Mouse (Mus musculus) kidney, postnatal 0 days (tissue): ENCODE measurements around the gene Cdt1. TPM values are rescaled to one million over a fixed set of nuclear protein-coding genes. Genes with fewer than 3 reads are reported as not detected.

Experiments used
- ATAC-seq: fragments of 200-750 bp; cut with Nextera tagmentation; replicated peaks from 2 replicates; pipeline ENCODE4 v1.8.0; 2017; ENCODE audit warnings: low read depth, moderate number of reproducible peaks, moderate TSS enrichment, moderate library complexity; ENCODE audit not compliant: low FRiP score
- DNase-seq: peaks from one replicate; pipeline ENCODE4 v3.0.0-alpha.2; 2016; ENCODE audit warnings: low spot score
- H3K27ac ChIP-seq: fragments of 300-500 bp; sonication (generic); 2 replicates; pipeline ENCODE4 v1.5.1; 2014; ENCODE audit warnings: mild to moderate bottlenecking
- H3K27me3 ChIP-seq: fragments of 300-500 bp; sonication (generic); 2 replicates; pipeline ENCODE4 v1.6.1; 2014; ENCODE audit warnings: low read length, mixed read lengths; ENCODE audit not compliant: insufficient read depth
- H3K36me3 ChIP-seq: fragments of 300-500 bp; sonication (generic); 2 replicates; pipeline ENCODE4 v1.6.1; 2014; ENCODE audit warnings: low read length, mixed read lengths; ENCODE audit not compliant: insufficient read depth
- H3K4me1 ChIP-seq: fragments of 300-500 bp; sonication (generic); replicated peaks from 2 replicates; pipeline ENCODE4 v1.6.1; 2014; ENCODE audit warnings: antibody characterized with exemption, low read length, mixed read lengths; ENCODE audit not compliant: insufficient read depth
- H3K4me2 ChIP-seq: fragments of 300-500 bp; sonication (generic); 2 replicates; pipeline ENCODE4 v1.6.1; 2014; ENCODE audit warnings: mild to moderate bottlenecking, low read length, moderate library complexity, mixed read lengths
- H3K4me3 ChIP-seq: fragments of 300-500 bp; sonication (generic); replicated peaks from 2 replicates; pipeline ENCODE4 v1.5.1; 2014; ENCODE audit warnings: low read depth, low read length
- H3K9ac ChIP-seq: fragments of 300-500 bp; sonication (generic); 2 replicates; pipeline ENCODE4 v1.6.1; 2014; ENCODE audit warnings: low read depth, low read length
- H3K9me3 ChIP-seq: fragments of 300-500 bp; sonication (generic); replicated peaks from 2 replicates; pipeline ENCODE4 v1.6.1; 2016; ENCODE audit warnings: low read length, inconsistent platforms, mixed read lengths
- CTCF ChIP-seq: IDR thresholded peaks from 2 replicates; pipeline ENCODE4 v1.5.1; 2016; ENCODE audit warnings: antibody characterized with exemption, low read depth, mild to moderate bottlenecking, moderate library complexity
- WGBS: fragments of 180-500 bp; shearing (Covaris S2); extraction: QIAGEN DNeasy Blood & Tissue Kit; methylation state at CpG from one replicate; pipeline ENCODE4 v1.1.7; 2014; 5-methylcytosine and 5-hydroxymethylcytosine counted together
- polyA plus RNA-seq: library from polyadenylated mRNA; unstranded; fragments of >200 nt; fragmentation: Nextera tagmentation; extraction: Ambion mirVana; gene quantifications from 2 replicates; pipeline ENCODE4 v1.2.1, GENCODE M21; 2015

The Cdt1 gene
- polyA plus RNA-seq, 1 experiment from 2014 or later = 21.2 TPM

DNA sequence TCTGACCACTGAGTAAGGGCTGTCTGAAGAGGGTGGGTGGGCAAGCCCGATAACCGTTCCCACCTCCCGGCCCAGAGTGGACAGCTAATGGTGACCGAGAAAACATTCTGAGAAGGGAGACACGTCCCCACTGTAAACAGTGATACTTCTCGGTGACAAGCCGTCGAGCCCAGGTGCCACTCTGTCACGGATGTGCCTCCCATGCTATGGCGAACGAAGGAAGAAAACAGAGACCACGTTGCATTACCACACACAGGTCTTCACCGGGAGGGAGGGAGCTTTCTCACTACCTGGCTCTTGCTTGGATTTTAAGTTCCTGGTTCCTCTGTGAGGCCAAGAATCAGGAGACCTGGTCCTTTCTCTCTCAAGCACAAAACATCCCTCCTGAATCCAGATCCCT, 19.5 kb upstream of the Cdt1 start:
- H3K27me3 ChIP-seq = no peaks in the 10 kb centered on the region
- H3K27ac ChIP-seq = peak overlapping the region; percentile 94; the same call in 1 of the 2 replicates
- 59% methylated on average over 13 of the region's 13 CpGs for WGBS

DNA sequence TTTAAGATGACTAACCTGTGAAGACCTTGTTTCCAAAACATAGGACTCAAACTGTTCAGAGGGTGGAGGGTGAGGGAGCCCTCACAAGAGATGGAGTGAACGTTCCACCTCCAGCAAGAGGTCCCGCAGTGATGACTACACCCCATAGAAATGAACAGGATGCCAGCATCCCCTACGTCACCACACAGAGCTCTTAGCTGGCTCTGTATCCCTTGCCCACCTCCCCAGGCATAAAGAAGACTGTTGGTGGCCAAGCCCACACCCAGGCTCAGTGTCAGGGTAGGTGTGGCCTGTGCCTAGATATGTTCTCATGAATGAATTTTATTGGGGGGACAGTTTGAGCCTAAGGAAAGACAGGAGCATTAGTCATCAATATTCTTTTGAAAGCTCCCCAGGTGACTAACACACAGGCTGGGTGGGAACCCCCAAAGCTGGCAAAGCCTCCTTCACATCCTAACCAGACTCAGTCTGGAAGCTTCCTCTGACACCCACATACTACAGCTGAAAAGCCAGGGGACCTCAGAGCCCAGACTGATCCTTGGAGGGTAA, 18.9 kb upstream of the Cdt1 start:
- H3K27me3 ChIP-seq = no peaks in the 10 kb centered on the region
- no peaks in the 10 kb centered on the region for H3K9me3 ChIP-seq
- 74% methylated on average over 3 of the region's 3 CpGs for WGBS
- no peak for TF ChIP-seq CTCF
- H3K27ac ChIP-seq = 0 out of 2 replicates have a peak overlapping the region, but pooled peaks have one; percentile 19
- no peaks in the 10 kb centered on the region for H3K36me3 ChIP-seq
- H3K9ac ChIP-seq = no peak overlapping the region
- 0 out of 2 replicates have a peak overlapping the region, but pooled peaks have one; percentile 72 for H3K4me3 ChIP-seq
- H3K4me2 ChIP-seq = peak overlapping the region; percentile 88
- DNase-seq (no peak), ATAC-seq (no peak)
- peaks cover 50% of the 10 kb centered on the region for H3K4me1 ChIP-seq

More for the DNA sequence above, 19.5 kb upstream of the Cdt1 start:
- H3K9ac ChIP-seq = peak overlapping the region; percentile 25; the same call in 1 of the 2 replicates
- ATAC-seq (no peak), DNase-seq (no peak)
- peak overlapping the region; percentile 88; the same call in 1 of the 2 replicates for H3K4me2 ChIP-seq
- H3K4me3 ChIP-seq = no peak overlapping the region
- no peaks in the 10 kb centered on the region for H3K9me3 ChIP-seq
- no peak for TF ChIP-seq CTCF
- peaks cover 50% of the 10 kb centered on the region for H3K4me1 ChIP-seq
- no peaks in the 10 kb centered on the region for H3K36me3 ChIP-seq

DNA sequence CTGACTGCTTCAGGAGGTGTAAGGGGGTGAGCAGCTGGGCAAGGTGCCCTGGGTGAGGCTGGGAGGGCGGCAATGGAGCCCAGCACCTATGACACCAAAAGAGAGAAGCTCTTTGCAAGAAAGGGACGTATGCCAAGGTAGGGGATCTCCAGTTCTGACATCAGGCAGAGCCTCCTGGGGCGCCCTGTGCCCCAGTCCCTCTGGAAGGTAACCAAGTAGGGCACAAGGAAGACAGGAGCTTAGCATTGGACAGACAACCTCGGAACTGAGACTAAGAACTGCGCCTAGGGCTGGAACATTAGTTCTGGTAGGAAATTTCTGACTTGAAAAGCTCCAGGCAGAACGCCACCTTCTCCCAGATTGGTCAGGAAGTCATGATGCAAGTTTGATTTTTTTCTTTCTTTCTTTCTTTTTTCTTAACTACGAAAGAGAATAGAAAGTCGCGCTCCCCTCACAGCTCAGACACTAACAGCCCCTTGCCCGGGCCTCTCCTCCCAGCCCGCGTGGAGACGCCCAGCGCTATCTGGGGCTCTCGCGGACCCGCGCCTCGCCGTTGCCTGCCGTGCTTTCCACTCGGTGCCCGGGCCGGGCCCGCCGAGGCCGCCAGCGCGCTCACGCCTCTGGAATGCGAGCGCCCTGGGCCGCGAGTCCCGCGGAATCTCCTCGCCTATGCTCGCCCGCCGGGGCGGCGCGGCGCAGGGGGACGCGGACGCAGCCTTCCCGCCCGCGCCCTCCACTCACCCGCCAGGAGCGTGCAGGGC, 17.4 kb upstream of the Cdt1 start:
- no peak for TF ChIP-seq CTCF
- DNase-seq (peak; percentile 77), ATAC-seq (peak; percentile 43)
- WGBS = 3% methylated on average over 52 of the region's 52 CpGs
- peak overlapping the region; percentile 88 for H3K4me2 ChIP-seq
- no peaks in the 10 kb centered on the region for H3K27me3 ChIP-seq
- peaks cover 48% of the 10 kb centered on the region for H3K4me1 ChIP-seq
- H3K4me3 ChIP-seq = peak overlapping the region; percentile 72
- H3K27ac ChIP-seq = peak overlapping the region; percentile 91
- H3K9ac ChIP-seq = peak overlapping the region; percentile 92
- no peaks in the 10 kb centered on the region for H3K9me3 ChIP-seq
- no peaks in the 10 kb centered on the region for H3K36me3 ChIP-seq

DNA sequence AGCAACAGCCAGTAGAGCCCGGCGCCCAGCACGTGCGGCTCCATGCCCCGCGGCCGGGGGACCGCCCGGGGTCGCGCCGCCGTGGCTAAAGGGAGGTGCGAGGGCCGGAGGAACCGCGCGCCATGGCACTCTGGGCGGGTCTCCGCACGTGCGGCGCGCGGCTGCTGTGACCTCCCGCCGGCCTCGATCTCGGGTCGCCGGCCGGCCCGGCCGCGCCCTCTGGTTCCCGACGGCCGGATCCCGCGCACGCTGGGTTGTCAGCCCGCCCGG, 16.9 kb upstream of the Cdt1 start:
- peaks cover 43% of the 10 kb centered on the region for H3K4me1 ChIP-seq
- H3K27me3 ChIP-seq = no peaks in the 10 kb centered on the region
- under 1% methylated on average over 27 of the region's 43 CpGs for WGBS
- no peaks in the 10 kb centered on the region for H3K9me3 ChIP-seq
- ATAC-seq (no peak; the same call in 1 of the 2 replicates), DNase-seq (no peak)
- H3K9ac ChIP-seq = peak overlapping the region; percentile 92
- H3K4me3 ChIP-seq = peak overlapping the region; percentile 72
- H3K27ac ChIP-seq = peak overlapping the region; percentile 91
- peak overlapping the region; percentile 88 for H3K4me2 ChIP-seq
- H3K36me3 ChIP-seq = no peaks in the 10 kb centered on the region
- no peak for TF ChIP-seq CTCF

DNA sequence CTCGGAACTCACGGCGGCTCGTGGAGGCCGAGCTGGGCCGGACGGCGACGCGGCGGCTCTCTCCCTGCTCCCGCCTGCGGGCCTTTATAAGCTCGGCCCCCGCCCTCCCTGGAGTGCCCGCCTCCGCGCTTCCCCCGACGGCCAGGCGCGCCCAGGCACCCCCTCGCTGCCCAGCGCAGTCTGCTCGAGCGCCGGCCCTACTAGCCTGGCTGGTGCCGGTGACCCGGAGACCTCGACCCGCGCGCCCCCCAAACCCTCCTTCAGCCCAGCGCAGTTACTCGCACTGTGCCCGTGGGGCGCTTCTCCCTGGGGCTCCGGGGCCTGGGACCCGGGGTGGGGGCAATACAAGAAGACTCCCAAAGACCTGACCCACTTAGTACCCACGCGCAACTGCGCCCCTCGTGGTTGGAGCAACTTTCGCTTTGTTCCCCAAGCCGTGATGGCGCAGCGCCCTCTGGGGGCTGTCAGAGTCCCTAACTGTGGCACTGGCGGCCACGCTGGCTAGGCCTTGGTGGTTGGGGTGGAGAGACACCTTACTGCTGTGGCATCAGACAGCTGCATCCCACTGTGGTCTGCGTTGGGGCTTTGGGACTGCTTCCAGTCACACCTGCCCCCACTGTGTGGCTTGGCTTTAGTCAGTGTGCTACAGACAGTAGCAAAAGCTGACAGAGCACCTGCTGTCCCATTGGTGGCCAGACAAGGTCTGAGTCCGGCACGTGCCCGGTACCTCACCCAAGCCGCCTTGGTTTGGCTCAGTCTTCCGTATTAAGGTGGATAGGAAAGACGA, 16.4 kb upstream of the Cdt1 start, which contains the start of gene Piezo1:
TSS of gene Piezo1 (minus strand) at position 65 of the 787 bp plus-strand sequence.
- Histone ChIP-seq H3K4me1 (peaks cover 38% of the 10 kb centered on the region), H3K4me2 (peak within 1 kb of the TSS; percentile 88), H3K27me3 (no peaks in the 10 kb centered on the region), H3K9me3 (no peaks in the 10 kb centered on the region), H3K27ac (peak within 1 kb of the TSS; percentile 91), H3K36me3 (no peaks in the 10 kb centered on the region), H3K4me3 (peak within 1 kb of the TSS; percentile 72), H3K9ac (peak within 1 kb of the TSS; percentile 92)
- WGBS = 9% methylated on average over 56 of the region's 56 CpGs
- TF ChIP-seq CTCF = peak; percentile 100
- DNase-seq = peak; percentile 90
- peak; percentile 76 for ATAC-seq

DNA sequence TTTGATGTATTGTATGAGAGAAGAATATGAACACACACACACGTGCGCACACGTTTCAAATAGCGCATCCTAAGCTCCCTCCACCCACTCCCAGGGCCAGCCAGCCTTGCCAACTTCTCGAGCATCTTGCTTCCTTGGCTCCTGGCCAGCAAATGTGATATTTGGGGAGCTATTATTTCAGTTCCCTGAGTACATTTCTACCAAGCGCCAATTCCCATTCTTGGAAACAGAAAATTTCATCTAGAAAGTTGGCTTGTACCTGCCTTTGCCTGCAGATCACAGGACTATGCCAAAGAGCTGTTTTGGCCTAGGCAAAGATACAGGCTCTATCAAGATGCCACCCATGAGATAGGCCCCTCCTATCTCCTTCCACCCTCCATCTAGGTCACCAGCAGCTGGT, 13.0 kb upstream of the Cdt1 start:
- no peaks in the 10 kb centered on the region for H3K27me3 ChIP-seq
- H3K27ac ChIP-seq = no peak overlapping the region
- no peak overlapping the region for H3K4me2 ChIP-seq
- ATAC-seq (no peak), DNase-seq (no peak)
- no peaks in the 10 kb centered on the region for H3K9me3 ChIP-seq
- 71% methylated on average over 6 of the region's 6 CpGs for WGBS
- no peak for TF ChIP-seq CTCF
- H3K4me3 ChIP-seq = no peak overlapping the region
- H3K36me3 ChIP-seq = no peaks in the 10 kb centered on the region
- peaks cover 9% of the 10 kb centered on the region; the same call in 1 of the 2 replicates for H3K4me1 ChIP-seq
- H3K9ac ChIP-seq = no peak overlapping the region
